Mouse (Mus musculus): ENCODE measurements around the gene Avpi1.

GRCm38 (mm10) chr19:42157493-42158237 is 28.8 kb upstream of the Avpi1 start:
- TF ChIP-seq MYOD1 (IDR thresholded peaks at IDR 0.05; ENCODE audit: control insufficient read depth, insufficient read length, low read depth) (no peak), CTCF (IDR thresholded peaks at IDR 0.05; ENCODE audit: control insufficient read depth, insufficient read depth, insufficient read length) (no peak), FOSL1 (IDR thresholded peaks at IDR 0.05; ENCODE audit: insufficient read depth, low read length, poor library complexity, severe bottlenecking) (no peak), CEBPB (IDR thresholded peaks at IDR 0.05; ENCODE audit: low read depth) (no peak), USF1 (IDR thresholded peaks at IDR 0.05; ENCODE audit: low read depth) (no peak), MAX (IDR thresholded peaks at IDR 0.05) (no peak), MYOG (IDR thresholded peaks at IDR 0.05; ENCODE audit: control insufficient read depth, extremely low read depth, insufficient read length) (no peak)

Data from C2C12 (cell line).